Mouse (Mus musculus) E14TG2a.4 (cell line): ENCODE measurements at regions not wholly inside any gene's neighbourhood (a gene's known extent, or its start where the extent isn't known, plus 50 kb on each side); places are given as distances from the start of the nearest gene placed in this dataset.

Experiments
- CTCF ChIP-seq: conservative IDR thresholded peaks from 2 replicates; pipeline ENCODE4 v1.5.1; 2014; ENCODE audit warnings: low read length
- NANOG ChIP-seq: IDR thresholded peaks from 2 replicates; pipeline ENCODE4 v1.6.1; 2014; ENCODE audit warnings: borderline replicate concordance, low read length, mixed read lengths
- POU5F1 ChIP-seq: IDR thresholded peaks from 2 replicates; pipeline ENCODE4 v1.6.1; 2014; ENCODE audit warnings: low read length, borderline replicate concordance

DNA sequence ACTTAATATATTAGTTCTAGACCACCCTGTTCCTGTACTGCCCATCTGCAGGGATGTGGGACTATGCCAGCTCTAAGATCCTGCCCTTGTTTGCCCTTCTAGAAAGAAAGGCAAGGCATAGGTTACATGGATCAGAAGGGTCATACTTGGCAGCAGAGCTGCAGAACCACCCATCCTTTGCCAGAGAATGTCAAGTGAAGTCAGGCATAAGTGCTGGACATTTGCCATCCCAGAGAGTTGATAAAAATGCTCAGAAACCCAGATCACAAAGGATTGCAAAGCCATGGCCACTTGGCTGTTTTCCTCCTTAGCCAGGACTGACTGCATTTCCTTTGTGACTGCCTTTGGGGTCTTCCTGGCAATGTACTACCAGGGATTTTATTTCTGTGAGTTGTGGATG, 146.7 kb upstream of the Opcml start:
- no peak for TF ChIP-seq CTCF
- no peak for TF ChIP-seq POU5F1
- no peak for TF ChIP-seq NANOG
